Mouse (Mus musculus): ENCODE measurements around the gene Git2.
A peak's percentile ranks its signal among the peaks of the same experiment; 100 is the strongest.

Gene Git2

GRCm38 (mm10) chr5:114720784-114721183 lies 54.5 kb downstream of the Git2 start:
- no peak for DNase-seq (ENCODE audit: low spot score)

- no peak for DNase-seq (ENCODE audit: low spot score)
Measured at GRCm38 (mm10) chr5:114719928-114720270, 55.4 kb downstream of the Git2 start.

- no peak for DNase-seq (ENCODE audit: low spot score)
Measured at GRCm38 (mm10) chr5:114719003-114719927, 56.1 kb downstream of the Git2 start.

GRCm38 (mm10) chr5:114718483-114718882 lies 56.8 kb downstream of the Git2 start:
- DNase-seq (ENCODE audit: low spot score) = no peak

GRCm38 (mm10) chr5:114717937-114718336 lies 57.4 kb downstream of the Git2 start:
- DNase-seq (ENCODE audit: low spot score) = no peak

- DNase-seq (ENCODE audit: low spot score) = no peak
Measured at GRCm38 (mm10) chr5:114717292-114717691, 58.0 kb downstream of the Git2 start.

GRCm38 (mm10) chr5:114714551-114714950 lies 60.8 kb downstream of the Git2 start:
- DNase-seq (ENCODE audit: low spot score) = no peak

GRCm38 (mm10) chr5:114709357-114709756 lies 66.0 kb downstream of the Git2 start:
- no peak for DNase-seq (ENCODE audit: low spot score)

GRCm38 (mm10) chr5:114708491-114708890 lies 66.8 kb downstream of the Git2 start:
- DNase-seq (ENCODE audit: low spot score) = no peak

- peak; percentile 82 for DNase-seq (ENCODE audit: low spot score)
Measured at GRCm38 (mm10) chr5:114707265-114708068, 67.8 kb downstream of the Git2 start, which contains the start of gene Tchp. Tchp (plus strand) TSS chr5:114707760.

GRCm38 (mm10) chr5:114702403-114703392 lies 72.6 kb downstream of the Git2 start:
- DNase-seq (ENCODE audit: low spot score) = no peak

- no peak for DNase-seq (ENCODE audit: low spot score)
Measured at GRCm38 (mm10) chr5:114699015-114699414, 76.3 kb downstream of the Git2 start.

GRCm38 (mm10) chr5:114698044-114698746 lies 77.1 kb downstream of the Git2 start:
- DNase-seq (ENCODE audit: low spot score) = peak; percentile 51

GRCm38 (mm10) chr5:114696939-114697338 lies 78.4 kb downstream of the Git2 start:
- no peak for DNase-seq (ENCODE audit: low spot score)

GRCm38 (mm10) chr5:114695775-114696174 lies 79.5 kb downstream of the Git2 start:
- no peak for DNase-seq (ENCODE audit: low spot score)

- peak; percentile 93 for DNase-seq (ENCODE audit: low spot score)
Measured at GRCm38 (mm10) chr5:114690633-114691567, 84.4 kb downstream of the Git2 start, which contains the start of gene Gltp. Gltp (minus strand) TSS chr5:114690984.

- no peak for DNase-seq (ENCODE audit: low spot score)
Measured at GRCm38 (mm10) chr5:114689700-114690366, 85.5 kb downstream of the Git2 start.

GRCm38 (mm10) chr5:114688703-114689102 lies 86.6 kb downstream of the Git2 start:
- no peak for DNase-seq (ENCODE audit: low spot score)

- no peak for DNase-seq (ENCODE audit: low spot score)
Measured at GRCm38 (mm10) chr5:114687901-114688300, 87.4 kb downstream of the Git2 start.
